ENCODE assay signal across 23 mouse cellular contexts in genomic region chr1:161809428-161809827, GRCm38 (mm10). TPM values are rescaled to one million over a fixed set of nuclear protein-coding genes. Genes with fewer than 3 reads are reported as not detected.
DNase-seq lines count a peak whose midpoint lies in the region; ATAC-seq and TF ChIP-seq lines count a peak whose summit lies in the region.
"Had no signal": no experiment of that assay in that cellular context is flagged by ENCODE, and none has a peak within 500 bp of the region (broad histone marks: within the 10 kb centered on the region; RNA-seq: fewer than 3 reads in every experiment).

No protein-coding gene starts in this region.

- ATAC-seq in heart, postnatal 0 days (ENCODE audit: insufficient read depth, low read depth), result no peak
- ATAC-seq in CD4-positive, CD25-positive, alpha-beta regulatory T cell, adult 4 months, result peak; percentile 69
- peak; percentile 25; the same call in 1 of the 2 replicates for ATAC-seq in megakaryocyte, adult 5-6 weeks (ENCODE audit: poor library complexity, severe bottlenecking)
- no peak for ATAC-seq in midbrain, embryonic 11.5 days (ENCODE audit: low FRiP score)
- ATAC-seq: midbrain, embryonic 13.5 days had no signal

- H3K9me3 ChIP-seq in heart, postnatal 0 days (replicated peaks; ENCODE audit: control insufficient read depth, low read length), result no peaks in the 10 kb centered on the region
- H3K9me3 ChIP-seq in heart, embryonic 10.5 days, result no peaks in the 10 kb centered on the region
- no peaks in the 10 kb centered on the region for H3K9me3 ChIP-seq in midbrain, embryonic 11.5 days (ENCODE audit: control insufficient read depth, low read length)
- H3K9me3 ChIP-seq: forebrain, embryonic 12.5 days; heart, embryonic 13.5 days; hindbrain, embryonic 10.5 days; kidney, embryonic 15.5 days; midbrain, embryonic 13.5 days had no signal

- H3K9ac ChIP-seq in heart, postnatal 0 days (replicated peaks; ENCODE audit: low read depth, low read length), result no peak overlapping the region
- H3K9ac ChIP-seq in midbrain, embryonic 11.5 days (ENCODE audit: low read length), result no peak overlapping the region
- H3K9ac ChIP-seq: forebrain, embryonic 12.5 days; heart, embryonic 13.5 days; kidney, embryonic 15.5 days; midbrain, embryonic 13.5 days had no signal

- H3K4me2 ChIP-seq in heart, postnatal 0 days (ENCODE audit: low read depth, low read length), result peak overlapping the region; percentile 3; the same call in 1 of the 2 replicates
- H3K4me2 ChIP-seq in midbrain, embryonic 11.5 days, result no peak overlapping the region
- H3K4me2 ChIP-seq: forebrain, embryonic 12.5 days; heart, embryonic 13.5 days; kidney, embryonic 15.5 days; midbrain, embryonic 13.5 days had no signal

- no peaks in the 10 kb centered on the region for H3K36me3 ChIP-seq in heart, postnatal 0 days (replicated peaks; ENCODE audit: control insufficient read depth, insufficient read depth, low read length)
- H3K36me3 ChIP-seq in heart, embryonic 10.5 days, result no peaks in the 10 kb centered on the region
- H3K36me3 ChIP-seq in midbrain, embryonic 11.5 days (ENCODE audit: control insufficient read depth, insufficient read depth, low read length), result no peaks in the 10 kb centered on the region
- H3K36me3 ChIP-seq: forebrain, embryonic 12.5 days; heart, embryonic 13.5 days; hindbrain, embryonic 10.5 days; kidney, embryonic 15.5 days; midbrain, embryonic 13.5 days had no signal

- no peak for TF ChIP-seq EP300 in heart, postnatal 0 days (IDR thresholded peaks at IDR 0.05; ENCODE audit: low read depth)

- H3K4me1 ChIP-seq in heart, postnatal 0 days (ENCODE audit: control insufficient read depth, insufficient read depth), result no peaks in the 10 kb centered on the region
- no peaks in the 10 kb centered on the region for H3K4me1 ChIP-seq in heart, embryonic 10.5 days
- no peaks in the 10 kb centered on the region for H3K4me1 ChIP-seq in midbrain, embryonic 11.5 days (ENCODE audit: control insufficient read depth, insufficient read depth, low read length)
- H3K4me1 ChIP-seq: forebrain, embryonic 12.5 days; hindbrain, embryonic 10.5 days; kidney, embryonic 15.5 days; midbrain, embryonic 13.5 days had no signal

- 0 out of 2 replicates have a peak overlapping the region, but pooled peaks have one; percentile 3 for H3K27ac ChIP-seq in heart, postnatal 0 days (ENCODE audit: low read depth)
- no peak overlapping the region for H3K27ac ChIP-seq in heart, embryonic 10.5 days
- H3K27ac ChIP-seq in midbrain, embryonic 11.5 days (ENCODE audit: low read depth, low read length), result no peak overlapping the region
- H3K27ac ChIP-seq: forebrain, embryonic 12.5 days; heart, embryonic 13.5 days; hindbrain, embryonic 10.5 days; kidney, embryonic 15.5 days; midbrain, embryonic 13.5 days had no signal

- no peak for DNase-seq in heart, postnatal 0 days (ENCODE audit: low spot score)
- no peak for DNase-seq in heart, embryonic 10.5 days (ENCODE audit: low spot score)
- peak; percentile 40 for DNase-seq in thymus, postnatal 25 days
- DNase-seq in right cerebral cortex, postnatal 25 days, result no peak
- DNase-seq in midbrain, embryonic 11.5 days (ENCODE audit: low spot score, missing footprints), result no peak
- DNase-seq: adrenal gland, adult 8-10 months; cerebellum, adult 11 months; cerebellum, postnatal 14 days; gastrocnemius, postnatal 10 days; retina, postnatal 1 day had no signal

- no peak for TF ChIP-seq CTCF in heart, postnatal 0 days (IDR thresholded peaks at IDR 0.05; ENCODE audit: low read depth)

- WGBS in heart, postnatal 0 days, result 71% methylated on average over 5 of the region's 5 CpGs
- 72% methylated on average over 5 of the region's 5 CpGs for WGBS in heart, embryonic 10.5 days
- WGBS in midbrain, embryonic 11.5 days, result 92% methylated on average over 5 of the region's 5 CpGs

- H3K4me3 ChIP-seq in heart, postnatal 0 days (ENCODE audit: low read depth, low read length), result no peak overlapping the region
- H3K4me3 ChIP-seq in heart, embryonic 10.5 days, result no peak overlapping the region
- H3K4me3 ChIP-seq in midbrain, embryonic 11.5 days (ENCODE audit: low read depth, low read length), result no peak overlapping the region
- H3K4me3 ChIP-seq: forebrain, embryonic 12.5 days; heart, embryonic 13.5 days; hindbrain, embryonic 10.5 days; kidney, embryonic 15.5 days; midbrain, embryonic 13.5 days; myocyte had no signal

- no peaks in the 10 kb centered on the region for H3K27me3 ChIP-seq in heart, postnatal 0 days (ENCODE audit: control insufficient read depth, insufficient read depth, low read length)
- H3K27me3 ChIP-seq in heart, embryonic 10.5 days (ENCODE audit: insufficient read depth, poor library complexity, severe bottlenecking), result no peaks in the 10 kb centered on the region
- H3K27me3 ChIP-seq in midbrain, embryonic 11.5 days (ENCODE audit: control insufficient read depth, insufficient read depth, low read length), result no peaks in the 10 kb centered on the region
- H3K27me3 ChIP-seq: forebrain, embryonic 12.5 days; heart, embryonic 13.5 days; kidney, embryonic 15.5 days; midbrain, embryonic 13.5 days had no signal

RNA-seq across cellular contexts. Expression of gene Fasl, which starts 21.1 kb away (rescaled TPM):
- total RNA-seq in heart, postnatal 0 days (2014; rRNA removed; ENCODE audit: low replicate concordance), result not detected in 2 replicates
- polyA plus RNA-seq in heart, postnatal 0 days (2015; fragmentation: Nextera tagmentation; extraction: Ambion mirVana), result not detected in 2 replicates
- polyA plus RNA-seq in heart, embryonic 10.5 days (2016; fragmentation: Nextera tagmentation; extraction: Ambion mirVana), result not detected in 2 replicates
- polyA plus RNA-seq in CD4-positive, CD25-positive, alpha-beta regulatory T cell, adult 4 months (2017; shearing (Covaris generic)), result 10 to 100 TPM; 10.7 to 12.7 TPM
- 1.2 and 1.3 TPM in 2 replicates for total RNA-seq in megakaryocyte, adult 5-6 weeks (2015)
- total RNA-seq in megakaryocyte, adult 5-6 weeks (2017), result 1.5 and 1.8 TPM in 2 replicates
- 0.12 and 0.30 TPM in 2 replicates for polyA plus RNA-seq in midbrain, embryonic 11.5 days (2014; fragmentation: Nextera tagmentation; extraction: Ambion mirVana)
- total RNA-seq: gastrocnemius, postnatal 10 days; layer of hippocampus, adult 18-20 months; MEL had no signal
- polyA plus RNA-seq: C2C12; forebrain, embryonic 12.5 days; heart, embryonic 13.5 days; hindbrain, embryonic 10.5 days; intestine, embryonic 14.5 days; kidney, embryonic 15.5 days; myocyte; stomach, embryonic 14.5 days had no signal

Comparison
In these comparisons a context has a peak if more than half of its experiments do, and no peak if none do; other contexts are left out.
1. ATAC-seq: peak in CD4-positive, CD25-positive, alpha-beta regulatory T cell, adult 4 months (single experiment) and megakaryocyte, adult 5-6 weeks (single experiment); none in heart, postnatal 0 days (single experiment) and midbrain, embryonic 11.5 days (single experiment).